Mouse (Mus musculus) frontal cortex, postnatal 10 days (tissue): ENCODE data around the gene Olfr1438-ps1.
"Not testable (repeated sequence)": the region's sequence is repeated elsewhere in the genome, so short reads cannot be mapped to it uniquely, and the experiment has no call there.

Source experiments
- DNase-seq, 2 experiments: peaks; one replicate each; pipeline ENCODE4 v3.0.0; 2022; ENCODE audit warnings: low spot score in 2 of 2, mixed read lengths in 1 of 2

Gene Olfr1438-ps1

GRCm38 (mm10) chr19:12335810-12336209, at the start of gene Olfr1438-ps1:
Olfr1438-ps1 (minus strand) TSS chr19:12335910.
- no peak for DNase-seq

- peak in 1 of 2 experiments; percentile 5 for DNase-seq
Observed at GRCm38 (mm10) chr19:12374465-12375025, 38.8 kb upstream of the Olfr1438-ps1 start.

GRCm38 (mm10) chr19:12373004-12373403, 37.3 kb upstream of the Olfr1438-ps1 start:
- no peak for DNase-seq

- no peak for DNase-seq
Observed at GRCm38 (mm10) chr19:12325001-12325400, 10.7 kb downstream of the Olfr1438-ps1 start, which contains the start of gene Olfr1437. Olfr1437 (minus strand) TSS chr19:12325101.

- DNase-seq: not testable (repeated sequence)
Observed at GRCm38 (mm10) chr19:12299030-12299429, 36.7 kb downstream of the Olfr1438-ps1 start, which contains the start of gene Olfr1436. Olfr1436 (minus strand) TSS chr19:12299130.

- no peak for DNase-seq
Observed at GRCm38 (mm10) chr19:12292979-12293378, 42.7 kb downstream of the Olfr1438-ps1 start.

- no peak for DNase-seq
Observed at GRCm38 (mm10) chr19:12279554-12279953, 56.2 kb downstream of the Olfr1438-ps1 start, which contains the start of gene Olfr1434. Olfr1434 (plus strand) TSS chr19:12279854.
